In the genomic region with DNA sequence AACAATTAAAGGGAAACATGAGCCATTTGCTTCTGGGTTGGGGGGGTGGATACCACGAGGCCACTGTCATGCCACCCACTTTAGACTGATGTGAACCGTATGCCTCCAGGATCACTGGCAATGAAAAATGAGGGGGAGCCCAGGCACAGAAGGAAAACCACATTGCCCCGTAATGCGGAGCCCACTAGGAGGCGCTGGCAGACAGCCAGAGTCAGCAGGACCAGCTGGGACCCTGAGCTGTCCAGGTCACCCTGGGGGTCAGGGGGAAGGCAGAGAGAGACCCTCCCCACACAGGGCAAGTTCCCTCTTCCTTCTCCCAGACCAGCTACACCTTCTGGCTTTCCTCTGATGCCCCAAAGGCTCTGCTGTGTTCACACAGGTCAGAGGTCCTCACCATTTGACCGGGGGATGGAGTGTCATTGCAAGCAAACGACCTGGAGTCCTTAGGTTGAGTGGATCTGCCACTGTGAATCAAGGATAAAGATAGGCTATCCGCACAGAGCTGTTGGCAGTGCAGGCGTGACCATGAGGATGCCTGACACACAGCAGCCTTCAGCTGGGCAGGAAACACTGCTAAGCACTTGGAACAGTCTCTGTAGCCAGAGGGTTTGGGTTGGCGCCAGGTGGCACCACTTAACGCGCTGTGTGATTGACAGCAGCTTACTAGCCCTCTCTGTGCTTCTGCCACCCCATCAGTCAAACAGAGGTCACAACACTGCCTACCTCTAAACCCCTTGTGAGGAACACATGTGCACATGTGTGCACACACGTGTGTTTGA, we compare ENCODE assay signal across 11 mouse cellular contexts.
DNase-seq lines count a peak whose midpoint lies in the region; ATAC-seq and TF ChIP-seq lines count a peak whose summit lies in the region.
"Had no signal": no experiment of that assay in that cellular context is flagged by ENCODE, and none has a peak within 500 bp of the region (broad histone marks: within the 10 kb centered on the region; RNA-seq: fewer than 3 reads in every experiment).

No protein-coding gene starts in this region.

- WGBS in lung, postnatal 0 days, result 63% methylated on average over 13 of the region's 13 CpGs

- H3K4me2 ChIP-seq in lung, postnatal 0 days (replicated peaks; ENCODE audit: low read depth, low read length), result no peak overlapping the region
- H3K4me2 ChIP-seq: heart, embryonic 15.5 days; limb, embryonic 13.5 days had no signal

- no peak for ATAC-seq in lung, postnatal 0 days
- no peak for ATAC-seq in megakaryocyte, adult 5-6 weeks (ENCODE audit: poor library complexity, severe bottlenecking)

- H3K27ac ChIP-seq in lung, postnatal 0 days (ENCODE audit: low read length), result no peak overlapping the region
- H3K27ac ChIP-seq: heart, embryonic 15.5 days; limb, embryonic 13.5 days had no signal

- H3K9me3 ChIP-seq in lung, postnatal 0 days (ENCODE audit: low read length), result no peaks in the 10 kb centered on the region
- H3K9me3 ChIP-seq: heart, embryonic 15.5 days; limb, embryonic 13.5 days had no signal

- H3K4me3 ChIP-seq in lung, postnatal 0 days (ENCODE audit: low read depth, low read length), result no peak overlapping the region
- H3K4me3 ChIP-seq: heart, embryonic 15.5 days; limb, embryonic 13.5 days; megakaryocyte, embryonic 14.5 days had no signal

- peak; percentile 46 for TF ChIP-seq CTCF in lung, postnatal 0 days (IDR thresholded peaks at IDR 0.05)
- no peak for TF ChIP-seq CTCF in brain, embryonic 14.5 days (IDR thresholded peaks at IDR 0.05; ENCODE audit: borderline replicate concordance, extremely low read depth, insufficient read depth, insufficient read length)

- TF ChIP-seq POLR2A in brain, embryonic 14.5 days (IDR thresholded peaks at IDR 0.05; ENCODE audit: borderline replicate concordance, extremely low read depth, insufficient read depth, insufficient read length, poor library complexity, severe bottlenecking), result no peak

- TF ChIP-seq EP300 in lung, postnatal 0 days (IDR thresholded peaks at IDR 0.05), result no peak

- H3K4me1 ChIP-seq in lung, postnatal 0 days (ENCODE audit: insufficient read depth, low read depth, low read length), result no peaks in the 10 kb centered on the region

- no peaks in the 10 kb centered on the region for H3K36me3 ChIP-seq in lung, postnatal 0 days (ENCODE audit: insufficient read depth, low read length)
- H3K36me3 ChIP-seq: heart, embryonic 15.5 days; limb, embryonic 13.5 days had no signal

- intact Hi-C loops in heart, postnatal 10 days (cut with DNase I), result no loop called here

- no peak overlapping the region for H3K9ac ChIP-seq in lung, postnatal 0 days (replicated peaks; ENCODE audit: low read depth)
- H3K9ac ChIP-seq: heart, embryonic 15.5 days; limb, embryonic 13.5 days had no signal

- H3K27me3 ChIP-seq in lung, postnatal 0 days (replicated peaks; ENCODE audit: insufficient read depth, low read length), result no peaks in the 10 kb centered on the region
- H3K27me3 ChIP-seq: limb, embryonic 13.5 days had no signal

- DNase-seq in heart, adult 11 months, result peak; percentile 90
- DNase-seq in heart, postnatal 10 days, result no peak
- DNase-seq in lung, postnatal 0 days (ENCODE audit: low spot score), result no peak
- DNase-seq in lung, postnatal 4 days, result no peak
- peak; percentile 85 for DNase-seq in brain, embryonic 14.5 days (ENCODE audit: low read depth)
- DNase-seq in mesoderm, embryonic 11.5 days (ENCODE audit: low read depth, low spot score), result peak; percentile 27
- no peak for DNase-seq in right cerebral cortex, adult 2 months (ENCODE audit: low spot score in 2 of 2)

Comparison
In these comparisons a context has a peak if more than half of its experiments do, and no peak if none do; other contexts are left out.
1. DNase-seq: peak in heart, adult 11 months (single experiment), brain, embryonic 14.5 days (single experiment) and mesoderm, embryonic 11.5 days (single experiment); none in heart, postnatal 10 days (0 of 2), lung, postnatal 0 days (single experiment), lung, postnatal 4 days (0 of 2) and right cerebral cortex, adult 2 months (0 of 2).